Mouse (Mus musculus): ENCODE results near the gene Thy1.

DNA sequence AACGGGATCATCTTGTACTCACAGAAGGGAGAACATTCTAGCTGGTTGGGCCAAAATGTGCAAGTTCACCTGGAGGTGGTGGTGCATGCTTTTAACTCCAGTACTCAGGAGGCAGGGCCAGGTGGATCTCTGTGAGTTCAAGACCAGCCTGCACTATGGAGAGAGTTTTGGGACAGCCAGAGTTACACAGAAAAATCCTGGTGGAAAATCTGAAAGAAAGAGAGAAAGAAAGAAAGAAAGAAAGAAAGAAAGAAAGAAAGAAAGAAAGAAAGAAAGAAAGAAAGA, 846 bp upstream of the Thy1 start:
- TF ChIP-seq EP300 (optimal IDR thresholded peaks at IDR 0.05), result no peak
- TF ChIP-seq CTCF (IDR thresholded peaks at IDR 0.05; ENCODE audit: low read depth), result no peak
